Mouse (Mus musculus) G1E-ER4 (cell line): Measurements from ENCODE around the gene Rtca. TPM values are rescaled to one million over a fixed set of nuclear protein-coding genes. Genes with fewer than 3 reads are reported as not detected.

Experiments
- GATA1 ChIP-seq: IDR thresholded peaks from one replicate; pipeline ENCODE4 v1.8.0; 2012; ENCODE audit warnings: low read length, inconsistent platforms
- polyA plus RNA-seq: library from polyadenylated mRNA; stranded (reverse); fragments of >175 nt; gene quantifications from 2 replicates; pipeline ENCODE4 v1.2.3, GENCODE M21; 2012

Rtca gene
- 60.2 and 84.9 TPM in 2 replicates for polyA plus RNA-seq

GRCm38 (mm10) chr3:116507772-116508351 is at the start of gene Rtca:
TSS of gene Rtca (minus strand) at chr3:116508208.
- no peak for TF ChIP-seq GATA1

DNA sequence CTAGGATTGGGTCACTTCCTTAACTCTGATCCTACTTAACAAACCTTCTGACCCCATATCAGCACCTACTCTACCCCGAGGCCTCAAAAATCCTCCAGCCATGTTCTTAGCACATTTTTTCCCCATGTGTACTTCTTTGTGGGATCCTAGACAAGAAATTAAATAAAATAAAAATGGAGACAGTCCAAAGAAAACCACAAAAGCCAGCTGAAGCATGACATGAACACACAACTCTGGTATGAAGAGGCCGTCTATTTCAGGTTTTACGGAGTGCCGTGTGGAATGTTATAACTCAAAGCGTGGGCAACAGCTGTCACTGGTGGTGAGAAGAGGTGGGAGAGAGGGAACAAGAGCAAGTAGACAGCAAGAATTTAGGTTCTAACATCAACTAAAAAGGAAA is 43.4 kb upstream of the Rtca start:
- no peak for TF ChIP-seq GATA1

DNA sequence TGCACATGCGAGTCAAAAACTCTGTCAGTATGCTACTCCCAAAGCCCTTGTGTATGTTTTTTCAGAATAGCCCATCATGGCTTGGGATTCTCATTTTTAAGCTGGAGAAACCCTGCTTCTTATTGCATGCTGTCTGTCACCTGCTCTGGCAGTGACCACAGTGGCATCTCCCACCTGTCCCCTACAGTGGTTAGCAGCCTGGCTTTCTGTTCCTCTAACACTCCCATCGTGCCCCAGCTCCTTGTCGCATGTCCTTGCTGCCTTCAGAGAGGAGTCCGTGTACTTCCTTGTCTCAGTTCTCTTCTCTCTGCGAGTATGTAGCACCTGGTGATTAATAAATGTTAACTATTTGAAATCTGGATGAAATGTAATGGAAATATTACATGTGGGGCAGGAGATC is 39.4 kb upstream of the Rtca start:
- TF ChIP-seq GATA1: no peak

GRCm38 (mm10) chr3:116542532-116542931 is 34.5 kb upstream of the Rtca start:
- no peak for TF ChIP-seq GATA1

DNA sequence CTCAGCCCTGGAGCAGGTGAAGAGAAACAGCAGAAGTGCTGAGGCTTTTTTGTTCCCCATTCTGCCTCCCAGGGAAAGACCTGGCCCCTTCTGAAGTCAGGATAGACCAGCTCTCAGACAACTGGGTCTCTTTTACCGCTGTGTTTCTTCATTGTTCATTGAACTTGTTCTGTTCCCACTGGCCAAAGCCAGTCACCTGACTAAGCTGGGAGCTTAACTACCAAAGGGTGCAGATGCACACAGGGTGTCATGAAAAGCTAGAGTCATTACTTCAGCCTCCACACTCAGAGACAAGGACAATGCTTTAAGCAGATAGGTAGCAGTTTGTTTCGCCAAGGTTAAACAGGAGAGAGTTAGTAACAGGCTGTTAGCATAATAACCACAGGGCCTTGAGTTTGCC is 34.1 kb upstream of the Rtca start:
- no peak for TF ChIP-seq GATA1

DNA sequence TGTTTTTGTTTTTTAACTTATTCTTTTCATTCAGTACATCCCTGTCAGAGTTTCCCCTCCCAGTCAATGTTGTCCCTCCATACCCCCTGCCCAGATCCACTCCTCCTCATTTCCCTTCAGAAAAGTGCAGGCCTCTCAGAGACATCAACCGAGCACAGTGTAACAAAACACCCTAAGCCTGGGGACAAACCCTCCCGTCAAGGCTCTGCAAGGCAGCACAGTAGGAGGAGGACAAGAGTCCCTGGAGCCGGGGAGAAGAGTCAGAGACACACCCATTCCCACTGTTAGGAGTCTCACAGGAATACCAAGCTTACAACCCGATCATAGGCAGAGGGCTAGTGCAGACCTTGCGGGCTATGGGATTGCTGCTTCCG is 29.2 kb upstream of the Rtca start:
- TF ChIP-seq GATA1: no peak

GRCm38 (mm10) chr3:116536428-116537199 is 28.6 kb upstream of the Rtca start:
- TF ChIP-seq GATA1: no peak

DNA sequence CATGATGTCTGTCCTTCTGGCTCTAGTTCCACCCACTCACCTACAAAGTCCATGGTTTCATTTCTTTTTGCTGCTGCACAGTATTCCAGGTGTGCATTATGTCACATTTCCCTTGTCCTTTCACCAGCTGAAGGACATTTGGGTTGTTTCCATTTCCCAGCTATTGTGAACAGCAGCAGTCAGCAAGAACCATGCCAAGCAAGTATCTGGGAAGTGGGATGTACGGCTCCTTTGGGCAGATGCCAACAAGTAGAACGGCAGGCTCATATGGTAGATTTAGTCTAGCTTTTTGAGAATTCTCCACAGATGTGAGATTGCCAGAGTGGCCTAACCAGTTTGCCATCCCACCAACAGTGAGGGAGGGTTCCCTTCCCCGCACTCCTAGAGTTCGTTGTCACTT is 22.8 kb upstream of the Rtca start:
- TF ChIP-seq GATA1: no peak

DNA sequence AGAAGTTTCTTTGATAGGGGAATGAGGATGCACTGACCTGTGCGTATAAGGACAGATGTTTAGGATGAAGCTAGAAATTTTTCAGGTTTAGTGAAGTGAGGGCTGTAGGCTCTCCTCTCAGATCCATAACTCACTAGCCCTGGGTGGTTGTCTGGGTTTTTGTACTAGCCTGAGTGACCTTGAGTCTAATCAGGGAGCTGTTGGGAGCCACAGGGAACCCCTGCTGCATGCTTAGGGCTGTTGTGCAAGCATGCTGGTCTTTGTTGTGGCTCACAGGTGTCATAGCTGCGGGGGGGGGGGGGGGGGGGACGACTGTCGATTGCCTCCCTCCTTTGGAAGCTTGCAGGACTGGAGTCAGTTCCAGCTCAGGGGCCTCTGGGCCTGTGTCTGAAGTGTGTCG is 21.7 kb upstream of the Rtca start:
- no peak for TF ChIP-seq GATA1

DNA sequence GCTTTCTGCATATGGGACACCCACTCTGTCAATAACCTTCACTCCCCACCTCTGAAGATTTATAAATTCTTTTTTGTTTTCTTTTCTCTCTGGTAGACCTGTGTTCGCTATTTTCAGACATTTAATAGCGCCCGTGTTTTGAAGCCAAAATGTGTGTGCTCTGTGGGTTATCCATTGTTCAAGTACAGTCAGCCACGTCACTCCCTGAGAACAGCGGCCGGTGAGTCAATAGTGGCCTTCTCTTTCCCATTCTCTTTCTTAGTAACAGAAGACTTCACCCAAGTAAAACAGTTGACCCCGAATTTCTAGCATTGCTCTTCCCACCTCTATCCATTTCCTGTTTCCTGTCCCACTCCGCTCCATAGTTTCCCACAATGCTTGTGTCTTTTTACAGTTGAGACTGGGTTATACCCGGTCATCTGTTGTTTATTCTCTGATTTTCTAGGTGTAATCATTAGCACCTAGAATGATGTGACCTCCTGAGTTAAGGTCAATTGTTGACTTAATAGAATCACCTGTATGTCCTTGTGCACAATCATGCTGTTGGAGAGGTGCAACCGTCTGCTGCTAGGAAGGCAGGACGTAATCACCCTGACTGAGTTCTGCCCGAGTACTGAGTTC is 12.2 kb upstream of the Rtca start:
- TF ChIP-seq GATA1: no peak

- no peak for TF ChIP-seq GATA1
Measured at GRCm38 (mm10) chr3:116512904-116513716, 5.1 kb upstream of the Rtca start, which contains the start of gene Dbt. TSS of gene Dbt (plus strand) at chr3:116513070.

DNA sequence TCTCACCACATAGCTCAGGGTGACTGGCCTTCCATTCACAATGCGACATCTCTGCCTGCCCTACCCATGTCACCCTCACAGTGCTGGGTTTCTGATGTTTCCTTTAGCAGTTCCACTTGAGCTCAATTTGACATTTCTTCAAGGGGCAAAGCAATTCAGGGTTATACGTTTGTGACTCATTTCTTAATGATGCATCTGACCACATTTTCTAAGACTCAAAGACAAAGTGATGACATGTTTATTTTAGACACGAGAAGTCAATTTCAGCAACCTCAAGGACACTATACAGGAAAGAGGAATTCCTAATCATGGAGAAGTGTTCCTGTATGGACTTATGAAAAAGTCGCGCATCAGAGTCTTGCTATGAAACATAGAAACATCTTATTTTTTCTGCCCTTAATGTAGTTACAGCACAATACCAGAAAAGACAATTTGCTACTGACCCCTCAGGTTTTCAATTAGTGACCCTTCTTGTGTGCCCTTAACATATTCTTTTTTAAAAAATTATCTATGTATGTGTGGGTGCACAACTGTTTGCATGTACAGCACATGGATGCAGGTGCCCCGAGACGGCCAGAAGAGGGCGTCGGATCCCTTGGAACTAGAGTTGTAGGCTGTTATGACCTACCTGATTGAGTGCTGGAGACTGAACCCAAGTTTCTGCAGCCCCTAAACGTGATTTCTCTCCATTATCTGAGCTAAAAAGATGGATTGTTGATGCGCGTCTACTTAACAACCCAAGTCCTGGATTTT is 4.3 kb upstream of the Rtca start:
- TF ChIP-seq GATA1: no peak

GRCm38 (mm10) chr3:116495671-116496070 is 12.3 kb downstream of the Rtca start:
- TF ChIP-seq GATA1: no peak

DNA sequence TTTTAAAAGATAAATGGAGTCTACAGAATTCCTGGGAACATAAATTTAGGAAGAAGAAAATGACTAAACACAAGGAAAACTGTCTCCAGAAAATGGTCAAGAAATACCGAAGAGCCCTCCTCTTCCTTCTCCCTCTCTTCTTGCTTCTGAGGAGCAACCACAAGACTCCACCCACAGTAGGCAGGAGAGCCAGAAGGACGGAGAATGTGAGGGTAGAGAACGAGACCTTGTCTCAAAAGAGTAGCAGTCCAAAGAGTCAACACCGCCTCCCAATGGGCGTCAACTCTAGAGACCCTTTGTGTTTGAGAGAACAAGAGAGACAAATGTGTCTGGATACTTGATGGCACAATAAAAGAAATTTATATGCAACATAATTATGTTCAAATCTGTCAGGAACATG is 14.3 kb downstream of the Rtca start:
- no peak for TF ChIP-seq GATA1

DNA sequence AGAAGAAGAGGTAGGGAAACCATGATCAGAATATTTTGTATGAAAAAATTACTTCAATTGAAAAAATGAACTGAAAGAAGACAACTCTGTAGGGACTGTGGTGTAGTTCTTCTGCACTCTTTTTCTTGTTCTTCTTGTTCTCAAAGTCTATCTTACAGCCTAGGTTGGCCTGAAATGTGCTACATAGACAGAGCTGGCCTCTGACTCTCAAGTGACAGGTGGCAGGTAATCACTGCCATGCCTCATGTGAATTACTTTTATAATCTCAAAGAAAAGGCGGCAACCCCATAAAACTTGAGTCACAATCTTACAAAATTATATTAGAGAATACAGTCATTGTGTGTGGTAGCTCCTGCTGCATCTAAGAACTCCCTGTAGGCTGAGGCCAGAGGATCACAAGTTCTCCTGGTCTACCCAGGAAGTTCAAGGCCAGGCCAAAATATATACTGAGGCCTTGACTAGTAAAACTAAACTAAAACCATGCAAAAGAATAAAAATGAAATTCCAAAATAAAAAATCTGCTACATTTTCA is 16.0 kb downstream of the Rtca start:
- no peak for TF ChIP-seq GATA1
